Mouse (Mus musculus) ES-Bruce4 (cell line): ENCODE results near the gene Krt87.

Experiments used
- CTCF ChIP-seq: IDR thresholded peaks from one replicate; pipeline ENCODE4 v1.8.1; 2011; ENCODE audit warnings: low read depth, low read length
- EP300 ChIP-seq: IDR thresholded peaks from 2 replicates; pipeline ENCODE4 v1.6.1; 2011; ENCODE audit warnings: low read depth, low read length; ENCODE audit not compliant: insufficient read depth
- POLR2A ChIP-seq: IDR thresholded peaks from one replicate; pipeline ENCODE4 v1.8.1; 2011; ENCODE audit warnings: low read length; ENCODE audit not compliant: insufficient read depth

- TF ChIP-seq POLR2A (no peak), CTCF (no peak), EP300 (no peak)
These were observed 2.0 kb downstream of the Krt87 start for GRCm38 (mm10) chr15:101436611-101437010.
